Mouse (Mus musculus) mammary gland, adult 2 months (tissue): ENCODE results near the gene Tssk6. TPM values are rescaled to one million over a fixed set of nuclear protein-coding genes. Genes with fewer than 3 reads are reported as not detected.

ENCODE experiments used
- polyA plus RNA-seq: library from polyadenylated mRNA; depleted of rRNA; stranded (reverse); fragments of >200 nt; gene quantifications from 2 replicates; pipeline ENCODE4 v1.2.3, GENCODE M21; 2012; ENCODE audit warnings: low replicate concordance; rRNA removed

Gene Tssk6
- polyA plus RNA-seq = 1.0 and 2.1 TPM in 2 replicates

GRCm38 (mm10) chr8:69902163-69903062, at the start of gene Tssk6, which contains the start of the genes Ndufa13 and Yjefn3:
Tssk6 (plus strand) TSS chr8:69902184.
Ndufa13 (minus strand) TSS chr8:69902558.
Yjefn3 (minus strand) TSS chr8:69902712.

GRCm38 (mm10) chr8:69887289-69888243, 14.4 kb upstream of the Tssk6 start, which contains the start of gene Cilp2:
Cilp2 (minus strand) TSS chr8:69887687.

Other genes starting within 250 kb of the Tssk6 start
- 0.47 and 1.5 TPM in 2 replicates for gene Zfp964, start 247.7 kb upstream of the Tssk6 start, polyA plus RNA-seq
- gene Zfp869, start 191.5 kb upstream of the Tssk6 start, polyA plus RNA-seq = 1.5 and 4.1 TPM in 2 replicates
- gene Zfp963, start 152.2 kb upstream of the Tssk6 start, polyA plus RNA-seq = 1.3 and 3.4 TPM in 2 replicates
- gene Gm20422, start 127.3 kb upstream of the Tssk6 start, polyA plus RNA-seq = not detected in 2 replicates
- 77.1 and 111 TPM in 2 replicates for gene Atp13a1, start 111.0 kb upstream of the Tssk6 start, polyA plus RNA-seq
- gene Zfp866, start 111.0 kb upstream of the Tssk6 start, polyA plus RNA-seq = 8.3 and 14.9 TPM in 2 replicates
- 73.6 and 132 TPM in 2 replicates for gene Gmip, start 93.5 kb upstream of the Tssk6 start, polyA plus RNA-seq
- 3.2 and 4.7 TPM in 2 replicates for gene Lpar2, start 79.8 kb upstream of the Tssk6 start, polyA plus RNA-seq
- 1.9 and 4.0 TPM in 2 replicates for gene Pbx4, start 69.7 kb upstream of the Tssk6 start, polyA plus RNA-seq
- gene Cilp2, start 14.5 kb upstream of the Tssk6 start, polyA plus RNA-seq = 0.17 and 0.31 TPM in 2 replicates
- gene Ndufa13, start 374 bp downstream of the Tssk6 start, polyA plus RNA-seq = 129 and 145 TPM in 2 replicates
- 6.6 and 13.7 TPM in 2 replicates for gene Yjefn3, start 528 bp downstream of the Tssk6 start, polyA plus RNA-seq
- gene Gatad2a, start 94.2 kb downstream of the Tssk6 start, polyA plus RNA-seq = 53.8 and 76.8 TPM in 2 replicates
- 88.8 and 102 TPM in 2 replicates for gene Mau2, start 140.6 kb downstream of the Tssk6 start, polyA plus RNA-seq
- 8.4 and 9.6 TPM in 2 replicates for gene Sugp1, start 140.6 kb downstream of the Tssk6 start, polyA plus RNA-seq
- gene Tm6sf2, start 170.7 kb downstream of the Tssk6 start, polyA plus RNA-seq = 2.8 and 3.8 TPM in 2 replicates
- gene Hapln4, start 181.3 kb downstream of the Tssk6 start, polyA plus RNA-seq = 0.31 and 0.65 TPM in 2 replicates
- gene Ncan, start 218.7 kb downstream of the Tssk6 start, polyA plus RNA-seq = 0.36 and 0.73 TPM in 2 replicates
- 11.8 and 12.8 TPM in 2 replicates for gene Nr2c2ap, start 229.1 kb downstream of the Tssk6 start, polyA plus RNA-seq
- gene Rfxank, start 237.0 kb downstream of the Tssk6 start, polyA plus RNA-seq = 27.4 and 34.3 TPM in 2 replicates
- gene Borcs8, start 237.3 kb downstream of the Tssk6 start, polyA plus RNA-seq = 98.4 and 104 TPM in 2 replicates
- 0.29 and 3.7 TPM in 2 replicates for gene Mef2b, start 237.5 kb downstream of the Tssk6 start, polyA plus RNA-seq